Mouse (Mus musculus): ENCODE data around the gene Flnb.

DNA sequence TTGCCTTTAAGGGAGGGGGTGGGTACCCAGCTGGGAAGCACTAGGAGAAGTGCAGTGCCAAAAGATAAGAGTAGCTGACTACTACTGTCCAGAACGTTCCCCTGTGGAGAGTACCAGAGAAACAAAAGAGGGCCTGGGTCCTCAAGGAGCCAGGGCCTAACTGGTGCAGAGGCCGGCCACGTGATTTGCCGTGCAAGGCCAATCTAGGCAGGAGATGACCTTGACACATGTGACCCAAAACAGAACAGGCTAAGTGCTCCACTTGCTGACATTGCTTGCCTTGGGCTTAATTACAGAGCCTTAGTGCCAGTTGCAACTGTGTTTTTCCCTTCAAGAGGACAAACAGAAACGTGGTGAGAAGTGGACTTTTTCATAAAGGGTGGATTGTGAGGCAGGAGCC, 123.7 kb downstream of the Flnb start:
- TF ChIP-seq POLR2A (IDR thresholded peaks at IDR 0.05; ENCODE audit: insufficient read depth, low read depth, low read length) (no peak), CTCF (IDR thresholded peaks at IDR 0.05; ENCODE audit: insufficient read depth, low read depth, low read length) (no peak)
